ENCODE assay signal across 8 mouse cellular contexts in the genomic region with DNA sequence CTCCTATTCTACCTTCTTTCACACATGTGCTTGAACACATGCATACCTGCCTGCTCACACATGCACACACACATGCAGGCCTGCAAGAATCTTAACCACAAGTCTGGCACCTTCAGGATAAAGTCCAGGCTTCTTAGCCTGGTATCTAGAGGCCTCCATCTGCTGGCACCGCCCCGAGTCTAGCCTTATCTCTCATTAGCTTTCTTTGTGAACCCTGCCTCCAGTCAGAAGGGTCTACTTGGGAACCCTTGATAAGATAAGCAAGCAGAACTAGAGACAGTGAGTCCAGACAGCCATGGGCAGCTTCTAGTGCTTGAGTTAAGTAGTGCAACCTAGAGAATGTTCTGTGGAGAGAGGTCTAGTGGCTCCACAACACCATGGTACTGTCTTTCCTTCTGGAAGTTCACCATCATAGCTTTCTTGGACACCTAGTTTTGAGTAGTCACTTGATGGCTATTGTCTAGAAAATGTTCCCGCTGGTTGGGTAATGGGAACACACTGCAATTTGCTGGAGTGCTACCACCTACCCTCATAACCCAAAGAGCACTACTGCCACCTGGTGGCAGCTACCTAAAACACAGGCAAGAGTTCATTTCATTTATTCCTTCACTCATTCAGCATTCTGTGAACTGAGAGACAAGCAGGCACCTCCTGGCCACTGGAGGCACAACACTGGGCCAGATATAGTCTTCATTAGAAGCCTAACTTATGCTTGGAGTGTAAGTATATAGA. TPM values are rescaled to one million over a fixed set of nuclear protein-coding genes. Genes with fewer than 3 reads are reported as not detected.
DNase-seq lines count a peak whose midpoint lies in the region; ATAC-seq lines count a peak whose summit lies in the region.

No protein-coding gene starts in this region.

- peak overlapping the region; percentile 51 for H3K4me2 ChIP-seq in liver, embryonic 16.5 days (ENCODE audit: low read depth, low read length)

- DNase-seq in ES-CJ7 (ENCODE audit: low read depth, low spot score) (peak; percentile 85), adipocyte (ENCODE audit: low spot score) (peak; percentile 95)
- peak; percentile 82 for DNase-seq in embryo, embryonic 10 days (ENCODE audit: low spot score)
- peak; percentile 30 to 59 for DNase-seq in heart, adult 9 months (ENCODE audit: low spot score in 2 of 2)
- DNase-seq in kidney, postnatal 10 days = peak; percentile 80
- DNase-seq in skeletal muscle tissue, adult 2 months (ENCODE audit: low read depth, low spot score) = peak; percentile 74
- no peak for DNase-seq in right cerebral cortex, postnatal 25 days

- 20% methylated on average over 3 of the region's 3 CpGs for WGBS in liver, embryonic 16.5 days (ENCODE audit: insufficient replicate concordance)

- peak overlapping the region; percentile 7; the same call in 1 of the 2 replicates for H3K4me3 ChIP-seq in liver, embryonic 16.5 days (ENCODE audit: low read depth, low read length)

- H3K27me3 ChIP-seq in liver, embryonic 16.5 days (ENCODE audit: control insufficient read depth, insufficient read depth, low read depth, low read length) = no peaks in the 10 kb centered on the region

- peaks cover 82% of the 10 kb centered on the region for H3K4me1 ChIP-seq in liver, embryonic 16.5 days (ENCODE audit: control insufficient read depth, low read depth, low read length)

- H3K27ac ChIP-seq in liver, embryonic 16.5 days (ENCODE audit: low read length) = peak overlapping the region; percentile 88

- peak; percentile 92 for ATAC-seq in liver, embryonic 16.5 days (ENCODE audit: low read depth)

- peak overlapping the region; percentile 68 for H3K9ac ChIP-seq in liver, embryonic 16.5 days (ENCODE audit: low read depth, low read length)

- H3K9me3 ChIP-seq in liver, embryonic 16.5 days (replicated peaks; ENCODE audit: control insufficient read depth, low read length) = no peaks in the 10 kb centered on the region

- H3K36me3 ChIP-seq in liver, embryonic 16.5 days (ENCODE audit: control insufficient read depth, insufficient read depth) = no peaks in the 10 kb centered on the region

RNA-seq across cellular contexts. Expression of a gene that starts 35.0 kb away (rescaled TPM):
- polyA plus RNA-seq in liver, embryonic 16.5 days (2015; fragmentation: Nextera tagmentation; extraction: Ambion mirVana) = 17.5 and 19.8 TPM in 2 replicates

RNA-seq across cellular contexts. Expression of a gene that starts 35.8 kb away (rescaled TPM):
- 10.8 and 12.8 TPM in 2 replicates for polyA plus RNA-seq in liver, embryonic 16.5 days (2015; fragmentation: Nextera tagmentation; extraction: Ambion mirVana)
